ENCODE assay signal across 8 mouse cellular contexts in genomic region chr10:9901071-9901696, GRCm38 (mm10). TPM values are rescaled to one million over a fixed set of nuclear protein-coding genes. Genes with fewer than 3 reads are reported as not detected.
DNase-seq lines count a peak whose midpoint lies in the region; ATAC-seq lines count a peak whose summit lies in the region.

Gene Stxbp5, minus strand, starts transcription at chr10:9901079.

- DNase-seq in adrenal gland, adult 18-20 months (ENCODE audit: low spot score in 2 of 2): peak; percentile 83 to 84
- DNase-seq in embryo, embryonic 10 days (ENCODE audit: low spot score): peak; percentile 70
- peak; percentile 80 for DNase-seq in gastrocnemius, postnatal 10 days
- peak; percentile 89 for DNase-seq in induced T-regulatory cell, adult 2 months (ENCODE audit: low read depth)
- peak; percentile 71 to 76 for DNase-seq in left cerebral cortex, adult 8-10 months (ENCODE audit: low spot score in 2 of 2)
- DNase-seq in right cerebral cortex, adult 2 months (ENCODE audit: low spot score in 2 of 2): peak; percentile 74 to 76
- DNase-seq in urinary bladder, postnatal 25 days (ENCODE audit: low spot score): peak; percentile 74

- ATAC-seq in megakaryocyte, adult 5-6 weeks (ENCODE audit: poor library complexity, severe bottlenecking): peak; percentile 45

RNA-seq across cellular contexts. Expression of gene Stxbp5, which starts in this region (rescaled TPM):
- total RNA-seq in adrenal gland, adult 18-20 months (2021): 10 to 100 TPM; 20.1 to 27.7 TPM
- 10 to 100 TPM in 1 of 2 experiments, 1 to 10 TPM in 1; 6.6 to 12.0 TPM for total RNA-seq in gastrocnemius, postnatal 10 days (2021)
- 100 to 1,000 TPM in 2 of 4 experiments, 10 to 100 TPM in 2; 94.0 to 109 (median 100) TPM for total RNA-seq in left cerebral cortex, adult 8-10 months (2022)
- 32.6 and 34.5 TPM in 2 replicates for total RNA-seq in megakaryocyte, adult 5-6 weeks (2015)
- total RNA-seq in megakaryocyte, adult 5-6 weeks (2017): 20.7 and 26.8 TPM in 2 replicates

Comparison
In these comparisons a context has a peak if more than half of its experiments do, and no peak if none do; other contexts are left out.
1. Peak in every context shown above with its lines: DNase-seq and ATAC-seq.